Mouse (Mus musculus) midbrain, embryonic 15.5 days (tissue): ENCODE measurements around the gene Ptk6. TPM values are rescaled to one million over a fixed set of nuclear protein-coding genes. Genes with fewer than 3 reads are reported as not detected.

ENCODE experiments used
- ATAC-seq: fragments of 200-750 bp; cut with Nextera tagmentation; replicated peaks from 2 replicates; pipeline ENCODE4 v1.8.0; 2017; ENCODE audit warnings: moderate TSS enrichment
- H3K27ac ChIP-seq: fragments of 300-500 bp; sonication (generic); 2 replicates; pipeline ENCODE4 v1.5.1; 2015; ENCODE audit warnings: mild to moderate bottlenecking, inconsistent platforms
- H3K27me3 ChIP-seq: fragments of 300-500 bp; sonication (generic); replicated peaks from 2 replicates; pipeline ENCODE4 v1.6.1; 2015; ENCODE audit warnings: inconsistent platforms
- H3K36me3 ChIP-seq: fragments of 300-500 bp; sonication (generic); replicated peaks from 2 replicates; pipeline ENCODE4 v1.6.1; 2015; ENCODE audit warnings: inconsistent platforms
- H3K4me1 ChIP-seq: fragments of 300-500 bp; sonication (generic); 2 replicates; pipeline ENCODE4 v1.6.1; 2015; ENCODE audit warnings: inconsistent platforms
- H3K4me2 ChIP-seq: fragments of 300-500 bp; sonication (generic); 2 replicates; pipeline ENCODE4 v1.6.1; 2015; ENCODE audit warnings: inconsistent platforms, mild to moderate bottlenecking, moderate library complexity
- H3K4me3 ChIP-seq: fragments of 300-500 bp; sonication (generic); 2 replicates; pipeline ENCODE4 v1.5.1; 2015; ENCODE audit warnings: mild to moderate bottlenecking, inconsistent platforms
- H3K9ac ChIP-seq: fragments of 300-500 bp; sonication (generic); 2 replicates; pipeline ENCODE4 v1.6.1; 2015; ENCODE audit warnings: mild to moderate bottlenecking, inconsistent platforms
- H3K9me3 ChIP-seq: fragments of 300-500 bp; sonication (generic); 2 replicates; pipeline ENCODE4 v1.6.1; 2016; ENCODE audit warnings: inconsistent platforms
- WGBS: fragments of 180-500 bp; shearing (Covaris S2); methylation state at CpG from one replicate; pipeline ENCODE4 v1.1.7; 2015; ENCODE audit warnings: mixed read lengths; 5-methylcytosine and 5-hydroxymethylcytosine counted together
- polyA plus RNA-seq: library from polyadenylated mRNA; unstranded; fragments of >200 nt; fragmentation: Nextera tagmentation; extraction: Ambion mirVana; gene quantifications from 2 replicates; pipeline ENCODE4 v1.2.1, GENCODE M21; 2015

Ptk6 gene
- polyA plus RNA-seq, 1 experiment from 2014 or later: not detected

DNA sequence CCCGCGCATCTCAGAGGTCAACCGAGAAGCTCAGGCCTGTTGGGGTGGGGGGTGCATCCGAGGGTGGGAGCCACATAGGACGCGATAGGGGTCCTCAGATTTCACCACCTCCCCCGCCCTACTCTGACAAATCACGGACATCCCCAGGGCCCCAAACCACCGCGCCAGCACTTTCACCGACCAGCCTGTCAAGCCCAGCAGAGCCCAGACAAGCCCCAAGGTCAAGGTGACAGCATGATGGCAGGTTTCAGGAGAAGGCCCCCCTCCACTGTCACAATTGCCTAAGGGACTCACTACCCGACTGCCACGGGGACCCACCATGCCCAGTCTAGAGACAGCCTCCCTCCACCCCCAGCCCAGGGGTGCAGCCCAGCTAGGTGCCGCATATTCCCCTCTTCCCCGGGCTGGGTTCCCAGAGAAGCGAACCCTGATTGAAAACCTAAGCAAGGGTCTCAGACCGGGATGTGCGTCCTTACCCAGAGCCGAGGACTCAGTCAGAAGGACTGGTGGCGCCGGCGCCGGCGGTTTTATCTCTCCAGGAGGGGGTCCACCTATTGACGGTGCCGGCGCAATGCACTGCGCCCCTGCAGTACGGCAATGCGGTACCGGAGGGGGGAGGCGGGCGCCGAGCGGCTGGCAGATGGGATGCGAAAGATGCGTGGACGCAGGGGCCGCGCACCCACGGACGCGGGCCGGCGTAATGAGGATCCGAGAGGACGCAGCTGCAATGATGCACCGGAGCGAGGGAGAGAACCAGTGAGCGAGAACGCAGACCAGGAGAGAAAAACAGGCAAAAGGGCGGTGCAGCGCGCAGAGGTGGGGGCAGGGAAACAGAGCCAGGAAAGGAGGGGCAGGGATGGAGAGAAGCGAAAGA lies 46.1 kb downstream of the Ptk6 start, which contains the start of gene Eef1a2:
Eef1a2 (minus strand) TSS at position 767 of the 874 bp plus-strand sequence.
- Histone ChIP-seq H3K9me3 (no peaks in the 10 kb centered on the region), H3K27me3 (no peaks in the 10 kb centered on the region), H3K27ac (peak within 1 kb of the TSS; percentile 91), H3K9ac (peak within 1 kb of the TSS; percentile 71), H3K4me1 (peaks cover 55% of the 10 kb centered on the region), H3K4me3 (peak within 1 kb of the TSS; percentile 49), H3K36me3 (0 out of 2 replicates have a peak, but pooled peaks cover 5% of the 10 kb centered on the region), H3K4me2 (peak within 1 kb of the TSS; percentile 73)
- peak; percentile 79 for ATAC-seq
- WGBS: 3% methylated on average over 55 of the region's 55 CpGs

DNA sequence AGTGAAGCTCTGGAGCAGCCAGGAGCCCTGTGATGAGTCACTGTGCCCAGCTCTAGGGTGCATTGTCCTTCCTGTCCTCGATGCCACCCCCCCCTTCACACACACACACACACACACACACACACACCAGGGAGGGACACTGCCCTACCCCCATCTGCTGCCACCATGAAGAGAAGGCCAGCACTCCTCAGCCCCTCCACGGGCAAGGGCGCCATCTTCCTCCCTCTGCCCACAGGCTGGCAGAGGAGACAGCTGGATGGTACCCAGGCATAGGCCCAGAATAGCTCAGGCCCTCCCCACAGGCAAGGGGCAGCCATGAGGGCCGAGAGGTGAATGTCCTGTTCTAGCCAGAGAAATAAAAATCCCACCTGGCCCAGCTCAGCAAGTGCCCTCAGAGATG lies 46.8 kb downstream of the Ptk6 start:
- 56% methylated on average over 4 of the region's 4 CpGs for WGBS
- Histone ChIP-seq H3K27me3 (no peaks in the 10 kb centered on the region), H3K36me3 (0 out of 2 replicates have a peak, but pooled peaks cover 5% of the 10 kb centered on the region), H3K27ac (peak overlapping the region; percentile 91), H3K4me3 (peak overlapping the region; percentile 49), H3K4me2 (peak overlapping the region; percentile 73), H3K4me1 (peaks cover 55% of the 10 kb centered on the region), H3K9me3 (no peaks in the 10 kb centered on the region), H3K9ac (peak overlapping the region; percentile 71)
- ATAC-seq: peak; percentile 25

DNA sequence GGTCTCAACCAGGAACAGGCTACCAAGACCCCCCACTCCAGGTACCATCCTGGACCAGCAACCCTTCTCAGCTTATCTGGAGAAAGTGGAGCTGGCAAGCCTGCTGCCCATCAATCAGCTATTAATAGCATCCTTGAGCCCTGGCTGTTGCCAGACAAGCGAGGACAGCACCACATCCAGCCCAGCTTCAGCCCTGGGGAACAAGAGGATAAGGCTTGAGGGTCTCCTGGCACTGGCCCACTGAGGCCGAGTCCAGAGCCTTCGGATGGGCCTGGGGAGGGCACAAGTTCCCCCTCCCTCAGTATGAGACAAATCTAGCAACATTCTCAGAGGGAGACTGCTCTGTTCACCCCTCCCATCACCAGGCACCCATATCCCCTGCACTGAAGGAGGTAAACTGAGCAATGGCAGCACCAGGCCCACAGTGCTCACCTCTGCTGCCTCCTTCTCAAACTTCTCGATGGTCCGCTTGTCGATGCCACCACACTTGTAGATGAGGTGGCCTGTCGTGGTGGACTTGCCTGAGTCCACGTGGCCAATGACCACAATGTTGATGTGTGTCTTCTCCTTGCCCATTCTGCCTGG lies 47.7 kb downstream of the Ptk6 start:
- no peak for ATAC-seq
- 81% methylated on average over 8 of the region's 8 CpGs for WGBS
- no peaks in the 10 kb centered on the region for H3K9me3 ChIP-seq
- H3K4me3 ChIP-seq: no peak overlapping the region
- peak overlapping the region; percentile 73 for H3K4me2 ChIP-seq
- peaks cover 49% of the 10 kb centered on the region for H3K4me1 ChIP-seq
- H3K36me3 ChIP-seq: peaks cover 5% of the 10 kb centered on the region; the same call in 1 of the 2 replicates
- no peak overlapping the region for H3K27ac ChIP-seq
- 0 out of 2 replicates have a peak overlapping the region, but pooled peaks have one; percentile 71 for H3K9ac ChIP-seq
- no peaks in the 10 kb centered on the region for H3K27me3 ChIP-seq

DNA sequence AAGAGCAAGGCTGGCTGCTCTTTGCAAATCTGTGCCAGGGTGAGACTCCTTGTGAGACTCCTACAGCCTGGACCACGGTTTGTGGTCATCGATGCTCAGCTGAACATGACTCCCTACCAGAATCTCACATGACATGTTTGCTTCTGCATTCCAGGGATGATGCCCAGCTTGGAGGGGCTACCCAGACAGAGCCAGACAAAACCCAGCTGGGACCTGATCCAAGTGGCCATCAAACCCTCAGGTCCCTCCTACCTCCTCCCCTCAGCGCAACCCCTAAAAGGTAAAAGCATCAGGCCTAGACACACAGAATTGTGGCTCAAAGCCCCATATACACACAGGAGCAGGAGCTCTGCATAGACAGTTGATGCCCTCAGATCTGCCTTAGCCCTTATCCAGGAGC lies 48.2 kb downstream of the Ptk6 start:
- Histone ChIP-seq H3K9ac (no peak overlapping the region), H3K27ac (no peak overlapping the region), H3K27me3 (0 out of 2 replicates have a peak, but pooled peaks cover 3% of the 10 kb centered on the region), H3K4me3 (no peak overlapping the region), H3K36me3 (peaks cover 5% of the 10 kb centered on the region; the same call in 1 of the 2 replicates), H3K4me1 (peaks cover 44% of the 10 kb centered on the region), H3K9me3 (no peaks in the 10 kb centered on the region), H3K4me2 (peak overlapping the region; percentile 73)
- 92% methylated on average over 3 of the region's 3 CpGs for WGBS
- ATAC-seq: no peak

GRCm38 (mm10) chr2:181153837-181154236 lies 48.8 kb downstream of the Ptk6 start:
- Histone ChIP-seq H3K4me3 (no peak overlapping the region), H3K4me2 (peak overlapping the region; percentile 73; the same call in 1 of the 2 replicates), H3K9ac (no peak overlapping the region), H3K36me3 (peaks cover 5% of the 10 kb centered on the region; the same call in 1 of the 2 replicates), H3K9me3 (no peaks in the 10 kb centered on the region), H3K27me3 (0 out of 2 replicates have a peak, but pooled peaks cover 3% of the 10 kb centered on the region), H3K27ac (no peak overlapping the region), H3K4me1 (peaks cover 38% of the 10 kb centered on the region)
- ATAC-seq: no peak
- 4% methylated on average over 1 of the region's 1 CpGs for WGBS

- H3K27me3 ChIP-seq: 0 out of 2 replicates have a peak, but pooled peaks cover 3% of the 10 kb centered on the region
- ATAC-seq: no peak
- 93% methylated on average over 1 of the region's 1 CpGs for WGBS
Measured at GRCm38 (mm10) chr2:181153131-181153530, 49.5 kb downstream of the Ptk6 start.

DNA sequence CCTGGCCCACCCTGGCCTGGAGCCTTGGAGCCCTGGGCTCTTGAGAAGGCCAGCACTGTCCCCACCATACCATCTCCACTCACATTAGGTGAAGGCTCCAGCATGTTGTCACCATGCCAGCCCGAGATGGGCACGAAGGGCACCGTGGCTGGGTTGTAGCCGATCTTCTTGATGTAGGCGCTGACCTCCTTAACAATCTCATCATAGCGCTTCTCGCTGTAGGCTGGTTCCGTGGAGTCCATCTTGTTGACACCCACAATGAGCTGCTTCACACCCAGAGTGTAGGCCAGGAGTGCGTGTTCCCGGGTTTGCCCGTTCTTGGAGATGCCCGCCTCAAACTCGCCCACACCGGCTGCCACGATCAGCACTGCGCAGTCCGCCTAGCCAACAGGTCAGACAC lies 49.9 kb downstream of the Ptk6 start:
- Histone ChIP-seq H3K4me3 (no peak overlapping the region), H3K36me3 (peaks cover 5% of the 10 kb centered on the region; the same call in 1 of the 2 replicates), H3K27ac (no peak overlapping the region), H3K9me3 (no peaks in the 10 kb centered on the region), H3K4me2 (no peak overlapping the region), H3K4me1 (peaks cover 38% of the 10 kb centered on the region), H3K9ac (no peak overlapping the region), H3K27me3 (0 out of 2 replicates have a peak, but pooled peaks cover 3% of the 10 kb centered on the region)
- ATAC-seq: no peak
- 95% methylated on average over 17 of the region's 17 CpGs for WGBS

More at GRCm38 (mm10) chr2:181153131-181153530, 49.5 kb downstream of the Ptk6 start:
- H3K9ac ChIP-seq: no peak overlapping the region
- no peak overlapping the region for H3K4me3 ChIP-seq
- peaks cover 38% of the 10 kb centered on the region for H3K4me1 ChIP-seq
- peaks cover 5% of the 10 kb centered on the region; the same call in 1 of the 2 replicates for H3K36me3 ChIP-seq
- H3K27ac ChIP-seq: no peak overlapping the region
- H3K9me3 ChIP-seq: no peaks in the 10 kb centered on the region
- H3K4me2 ChIP-seq: no peak overlapping the region

DNA sequence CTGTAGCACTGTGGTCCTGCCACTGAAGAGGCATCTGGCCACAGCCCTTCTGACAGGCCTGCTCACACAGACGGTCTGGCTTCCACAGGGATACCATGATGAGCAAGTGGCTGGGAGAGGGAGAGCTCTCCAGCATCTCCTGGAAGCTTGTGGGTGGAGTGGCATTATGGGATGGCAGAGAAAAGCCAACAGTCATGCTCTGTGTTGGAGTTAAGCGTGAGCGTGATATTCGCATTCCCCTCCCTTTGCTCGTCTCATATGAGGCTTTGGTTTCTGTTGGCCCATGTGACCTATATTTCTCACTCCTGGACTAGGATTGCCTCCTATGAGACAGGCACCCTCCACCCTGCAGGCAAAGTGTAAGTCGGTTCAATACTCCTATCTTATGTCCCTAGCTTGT lies 52.3 kb downstream of the Ptk6 start:
- Histone ChIP-seq H3K36me3 (peaks cover 10% of the 10 kb centered on the region; the same call in 1 of the 2 replicates), H3K27ac (no peak overlapping the region), H3K27me3 (peaks cover 3% of the 10 kb centered on the region; the same call in 1 of the 2 replicates), H3K9me3 (no peaks in the 10 kb centered on the region), H3K4me1 (peaks cover 28% of the 10 kb centered on the region), H3K4me3 (no peak overlapping the region), H3K9ac (no peak overlapping the region), H3K4me2 (no peak overlapping the region)
- ATAC-seq: no peak
- 75% methylated on average over 6 of the region's 6 CpGs for WGBS

DNA sequence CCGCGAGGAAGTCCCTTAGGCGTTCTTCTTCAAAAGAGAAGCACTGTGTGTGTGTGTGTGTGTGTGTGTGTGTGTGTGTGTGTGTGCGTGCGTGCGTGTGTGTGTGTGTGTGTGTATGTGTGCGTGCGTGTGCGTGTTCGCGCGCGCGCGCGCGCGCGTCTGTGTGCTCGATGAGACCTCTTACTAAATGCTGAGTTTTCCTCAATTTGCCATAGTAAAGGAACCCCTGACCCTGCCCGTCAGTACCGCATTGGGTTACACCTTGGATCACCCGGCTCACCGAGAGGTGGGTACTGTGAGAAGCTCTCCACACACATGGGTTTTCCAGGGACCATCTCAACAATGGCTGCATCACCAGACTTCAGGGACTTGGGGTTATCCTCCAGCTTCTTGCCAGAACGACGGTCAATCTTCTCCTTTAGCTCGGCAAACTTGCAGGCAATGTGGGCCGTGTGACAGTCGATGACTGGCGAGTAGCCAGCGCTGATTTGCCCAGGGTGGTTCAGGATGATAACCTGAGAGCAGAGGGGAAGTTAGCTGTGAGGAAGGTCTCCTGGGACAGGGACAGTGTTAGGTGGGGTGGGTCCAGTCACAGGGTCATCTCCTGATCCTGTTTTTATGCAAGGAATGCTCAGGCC lies 54.2 kb downstream of the Ptk6 start:
- 17% methylated on average over 25 of the region's 31 CpGs for WGBS
- H3K4me3 ChIP-seq: peak overlapping the region; percentile 35
- peak overlapping the region; percentile 60 for H3K4me2 ChIP-seq
- no peak for ATAC-seq
- H3K27me3 ChIP-seq: peaks cover 3% of the 10 kb centered on the region; the same call in 1 of the 2 replicates
- no peaks in the 10 kb centered on the region for H3K9me3 ChIP-seq
- H3K4me1 ChIP-seq: peaks cover 16% of the 10 kb centered on the region
- H3K36me3 ChIP-seq: peaks cover 10% of the 10 kb centered on the region; the same call in 1 of the 2 replicates
- H3K9ac ChIP-seq: no peak overlapping the region
- H3K27ac ChIP-seq: no peak overlapping the region

DNA sequence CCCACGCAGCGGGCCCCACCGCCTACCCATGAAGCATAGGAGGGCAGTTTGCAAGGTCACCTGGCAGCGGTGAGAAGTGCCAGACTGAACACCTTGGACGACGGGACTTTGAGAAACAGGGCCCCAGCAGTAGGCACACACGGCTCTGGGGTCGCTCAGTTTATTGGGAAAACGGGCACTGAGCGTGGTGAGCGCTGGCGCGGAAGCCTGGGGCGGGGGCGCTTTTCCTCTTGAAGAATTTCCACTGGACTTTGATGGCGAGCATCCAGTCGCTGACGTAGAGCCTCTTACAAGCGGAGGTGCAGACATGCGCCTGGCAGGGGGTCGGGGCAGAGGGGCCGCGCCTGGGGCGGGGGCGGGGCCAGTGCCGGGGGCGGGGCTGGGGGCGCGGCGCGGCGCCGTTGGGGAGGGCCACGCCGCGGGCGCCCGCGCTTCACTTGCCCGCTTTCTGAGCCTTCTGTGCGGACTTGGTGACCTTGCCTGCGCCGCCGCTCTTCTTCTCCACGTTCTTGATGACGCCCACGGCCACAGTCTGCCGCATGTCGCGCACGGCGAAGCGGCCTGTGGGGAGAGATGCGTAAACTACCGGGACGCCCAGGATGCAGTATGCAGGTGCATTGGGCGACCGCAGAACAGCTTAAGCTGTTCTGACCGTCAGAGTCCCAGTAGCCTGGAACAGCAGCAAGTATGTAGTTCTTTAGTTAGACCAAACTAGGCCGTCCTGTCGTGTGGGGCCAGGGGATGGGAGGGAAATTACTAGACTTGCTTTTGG lies 54.9 kb downstream of the Ptk6 start:
- 0 out of 2 replicates have a peak, but pooled peaks have one; percentile 18 for ATAC-seq
- Histone ChIP-seq H3K4me2 (peak overlapping the region; percentile 60), H3K36me3 (peaks cover 8% of the 10 kb centered on the region; the same call in 1 of the 2 replicates), H3K27me3 (peaks cover 3% of the 10 kb centered on the region; the same call in 1 of the 2 replicates), H3K4me3 (peak overlapping the region; percentile 35), H3K9me3 (no peaks in the 10 kb centered on the region), H3K4me1 (peaks cover 16% of the 10 kb centered on the region), H3K27ac (no peak overlapping the region), H3K9ac (peak overlapping the region; percentile 31)
- WGBS: 2% methylated on average over 61 of the region's 61 CpGs

DNA sequence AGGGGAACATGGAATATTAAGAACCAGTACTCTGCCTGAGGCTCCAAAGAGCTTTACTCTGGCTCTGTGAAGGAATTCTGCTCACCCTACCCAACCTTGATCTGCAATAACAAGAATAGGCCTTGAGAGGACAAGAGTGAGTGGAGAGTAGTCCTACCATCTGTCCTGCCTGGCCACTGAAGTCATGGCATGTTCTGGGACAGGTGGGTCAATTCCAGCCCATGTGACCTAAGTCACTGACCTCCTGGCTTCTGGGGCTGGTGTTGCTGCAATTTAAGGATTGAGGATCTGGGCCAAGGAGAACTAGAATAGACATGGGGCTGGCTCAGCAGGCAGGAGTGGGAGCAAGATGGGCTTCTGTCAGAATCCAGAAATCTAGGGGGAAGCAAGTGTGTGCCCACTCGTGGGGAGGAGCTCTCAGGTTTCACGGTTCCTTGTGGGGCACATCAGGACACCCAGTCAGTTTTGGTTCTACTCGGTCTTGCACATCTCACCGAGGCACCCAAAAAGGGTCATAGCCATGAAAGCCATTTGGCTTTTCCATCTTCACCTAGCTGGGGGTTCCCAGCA lies 55.5 kb downstream of the Ptk6 start:
- 51% methylated on average over 4 of the region's 4 CpGs for WGBS
- H3K27ac ChIP-seq: no peak overlapping the region
- H3K4me3 ChIP-seq: 0 out of 2 replicates have a peak overlapping the region, but pooled peaks have one; percentile 35

More for the DNA sequence above, 55.5 kb downstream of the Ptk6 start:
- Histone ChIP-seq H3K9me3 (no peaks in the 10 kb centered on the region), H3K27me3 (peaks cover 3% of the 10 kb centered on the region; the same call in 1 of the 2 replicates), H3K9ac (no peak overlapping the region), H3K36me3 (peaks cover 4% of the 10 kb centered on the region; the same call in 1 of the 2 replicates), H3K4me2 (peak overlapping the region; percentile 60; the same call in 1 of the 2 replicates), H3K4me1 (peaks cover 16% of the 10 kb centered on the region)
- ATAC-seq: no peak
